ENCODE assay signal across 18 mouse cellular contexts in the genomic region with DNA sequence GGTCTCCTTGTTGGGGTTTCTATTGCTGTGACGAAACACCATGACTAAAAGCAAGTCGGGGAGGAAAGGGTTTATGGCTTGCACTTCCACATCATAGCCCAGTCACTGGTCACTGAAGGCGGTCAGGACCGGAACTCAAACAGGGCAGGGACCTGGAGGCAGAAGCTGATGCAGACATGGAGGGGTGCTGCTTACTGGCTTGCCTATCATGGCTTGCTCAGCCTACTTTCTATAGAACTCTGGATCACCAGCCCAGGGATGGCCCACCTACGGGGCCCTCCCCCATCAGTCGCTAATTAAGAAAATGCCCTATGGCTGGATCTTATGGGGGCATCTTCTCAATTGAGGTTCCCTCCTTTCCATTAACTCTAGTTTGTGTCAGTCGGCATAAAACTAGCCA. TPM values are rescaled to one million over a fixed set of nuclear protein-coding genes. Genes with fewer than 3 reads are reported as not detected.
A peak's percentile ranks its signal among the peaks of the same experiment; 100 is the strongest.
DNase-seq lines count a peak whose midpoint lies in the region; ATAC-seq lines count a peak whose summit lies in the region.
"Had no signal": no experiment of that assay in that cellular context is flagged by ENCODE, and none has a peak within 500 bp of the region (broad histone marks: within the 10 kb centered on the region; RNA-seq: fewer than 3 reads in every experiment).

No protein-coding gene starts in this region.

- WGBS in limb, embryonic 12.5 days, result 89% methylated on average over 7 of the region's 7 CpGs
- 85% methylated on average over 7 of the region's 7 CpGs for WGBS in limb, embryonic 10.5 days
- WGBS in midbrain, embryonic 13.5 days, result 92% methylated on average over 7 of the region's 7 CpGs
- 90% methylated on average over 7 of the region's 7 CpGs for WGBS in midbrain, embryonic 10.5 days
- WGBS in forebrain, embryonic 13.5 days, result 91% methylated on average over 7 of the region's 7 CpGs

- ATAC-seq in limb, embryonic 12.5 days (ENCODE audit: insufficient number of reproducible peaks, insufficient read depth, low FRiP score, low TSS enrichment, low read depth), result no peak
- no peak for ATAC-seq in midbrain, embryonic 13.5 days
- ATAC-seq in forebrain, embryonic 13.5 days, result no peak

- no peaks in the 10 kb centered on the region for H3K27me3 ChIP-seq in limb, embryonic 12.5 days
- no peaks in the 10 kb centered on the region for H3K27me3 ChIP-seq in limb, embryonic 10.5 days (ENCODE audit: low read depth, poor library complexity, severe bottlenecking)
- no peaks in the 10 kb centered on the region for H3K27me3 ChIP-seq in midbrain, embryonic 13.5 days
- no peaks in the 10 kb centered on the region for H3K27me3 ChIP-seq in midbrain, embryonic 10.5 days (ENCODE audit: low read depth, poor library complexity, severe bottlenecking)
- H3K27me3 ChIP-seq in forebrain, embryonic 13.5 days, result no peaks in the 10 kb centered on the region
- H3K27me3 ChIP-seq: CH12.LX; forebrain, embryonic 12.5 days; hindbrain, embryonic 12.5 days had no signal

- peak; percentile 92 for DNase-seq in heart, adult 11 months
- DNase-seq in heart, adult 9 months (ENCODE audit: low spot score in 2 of 2), result no peak
- no peak for DNase-seq in limb, embryonic 10.5 days (ENCODE audit: low spot score)
- no peak for DNase-seq in midbrain, embryonic 10.5 days (ENCODE audit: low spot score)
- DNase-seq: adrenal gland, postnatal 14 days; cerebellum, adult 18-20 months; gastrocnemius, postnatal 10 days; heart, adult 2 months; kidney, postnatal 14 days; layer of hippocampus, postnatal 36 days; thymus, postnatal 36 days had no signal

- H3K9ac ChIP-seq in limb, embryonic 12.5 days (replicated peaks), result no peak overlapping the region
- H3K9ac ChIP-seq in midbrain, embryonic 13.5 days (replicated peaks), result peak overlapping the region; percentile 45; the same call in 1 of the 2 replicates
- H3K9ac ChIP-seq in forebrain, embryonic 13.5 days, result no peak overlapping the region
- H3K9ac ChIP-seq: forebrain, embryonic 12.5 days had no signal

- H3K27ac ChIP-seq in limb, embryonic 12.5 days, result no peak overlapping the region
- no peak overlapping the region for H3K27ac ChIP-seq in limb, embryonic 10.5 days
- no peak overlapping the region for H3K27ac ChIP-seq in midbrain, embryonic 13.5 days
- H3K27ac ChIP-seq in midbrain, embryonic 10.5 days (replicated peaks), result no peak overlapping the region
- no peak overlapping the region for H3K27ac ChIP-seq in forebrain, embryonic 13.5 days
- H3K27ac ChIP-seq: forebrain, embryonic 12.5 days; heart, adult 2 months; hindbrain, embryonic 12.5 days; layer of hippocampus, adult 2 months had no signal

- no peaks in the 10 kb centered on the region for H3K9me3 ChIP-seq in limb, embryonic 12.5 days
- H3K9me3 ChIP-seq in limb, embryonic 10.5 days (replicated peaks), result no peaks in the 10 kb centered on the region
- H3K9me3 ChIP-seq in midbrain, embryonic 13.5 days, result no peaks in the 10 kb centered on the region
- H3K9me3 ChIP-seq in midbrain, embryonic 10.5 days (replicated peaks), result no peaks in the 10 kb centered on the region
- H3K9me3 ChIP-seq in forebrain, embryonic 13.5 days (replicated peaks), result no peaks in the 10 kb centered on the region
- H3K9me3 ChIP-seq: forebrain, embryonic 12.5 days; hindbrain, embryonic 12.5 days had no signal

- peaks cover 10% of the 10 kb centered on the region for H3K36me3 ChIP-seq in limb, embryonic 12.5 days
- peaks cover 22% of the 10 kb centered on the region for H3K36me3 ChIP-seq in limb, embryonic 10.5 days
- peaks cover 11% of the 10 kb centered on the region; the same call in 1 of the 2 replicates for H3K36me3 ChIP-seq in midbrain, embryonic 13.5 days
- no peaks in the 10 kb centered on the region for H3K36me3 ChIP-seq in midbrain, embryonic 10.5 days
- peaks cover 5% of the 10 kb centered on the region; the same call in 1 of the 2 replicates for H3K36me3 ChIP-seq in forebrain, embryonic 13.5 days (ENCODE audit: poor library complexity, severe bottlenecking)

- no peak overlapping the region; the same call in 1 of the 2 replicates for H3K4me3 ChIP-seq in limb, embryonic 12.5 days (replicated peaks)
- no peak overlapping the region for H3K4me3 ChIP-seq in limb, embryonic 10.5 days
- H3K4me3 ChIP-seq in midbrain, embryonic 13.5 days (replicated peaks), result no peak overlapping the region
- H3K4me3 ChIP-seq in midbrain, embryonic 10.5 days, result no peak overlapping the region
- H3K4me3 ChIP-seq in forebrain, embryonic 13.5 days, result no peak overlapping the region
- H3K4me3 ChIP-seq: heart, adult 2 months; hindbrain, embryonic 12.5 days had no signal

- peaks cover 29% of the 10 kb centered on the region for H3K4me1 ChIP-seq in limb, embryonic 12.5 days (replicated peaks)
- H3K4me1 ChIP-seq in limb, embryonic 10.5 days, result peaks cover 29% of the 10 kb centered on the region
- H3K4me1 ChIP-seq in midbrain, embryonic 13.5 days (replicated peaks), result peaks cover 33% of the 10 kb centered on the region
- H3K4me1 ChIP-seq in midbrain, embryonic 10.5 days, result peaks cover 35% of the 10 kb centered on the region
- peaks cover 36% of the 10 kb centered on the region for H3K4me1 ChIP-seq in forebrain, embryonic 13.5 days

- 0 out of 2 replicates have a peak overlapping the region, but pooled peaks have one; percentile 87 for H3K4me2 ChIP-seq in limb, embryonic 12.5 days
- H3K4me2 ChIP-seq in midbrain, embryonic 13.5 days (replicated peaks), result peak overlapping the region; percentile 93; the same call in 1 of the 2 replicates
- H3K4me2 ChIP-seq in forebrain, embryonic 13.5 days, result no peak overlapping the region

RNA-seq across cellular contexts. Expression of a gene that starts 1.7 kb away (rescaled TPM):
- polyA plus RNA-seq in limb, embryonic 12.5 days (2016; fragmentation: Nextera tagmentation; extraction: Ambion mirVana), result 101 and 115 TPM in 2 replicates
- 92.8 and 93.9 TPM in 2 replicates for polyA plus RNA-seq in limb, embryonic 10.5 days (2016; fragmentation: Nextera tagmentation; extraction: Ambion mirVana)
- 86.0 and 87.8 TPM in 2 replicates for polyA plus RNA-seq in midbrain, embryonic 13.5 days (2015; fragmentation: Nextera tagmentation; extraction: Ambion mirVana)
- 95.5 and 96.3 TPM in 2 replicates for polyA plus RNA-seq in midbrain, embryonic 10.5 days (2016; fragmentation: Nextera tagmentation; extraction: Ambion mirVana)
- polyA plus RNA-seq in forebrain, embryonic 13.5 days (2015; fragmentation: Nextera tagmentation; extraction: Ambion mirVana), result 83.4 and 87.1 TPM in 2 replicates

RNA-seq across cellular contexts. Expression of a gene that starts 2.3 kb away (rescaled TPM):
- 19.0 and 21.8 TPM in 2 replicates for polyA plus RNA-seq in limb, embryonic 12.5 days (2016; fragmentation: Nextera tagmentation; extraction: Ambion mirVana)
- 13.3 and 15.5 TPM in 2 replicates for polyA plus RNA-seq in limb, embryonic 10.5 days (2016; fragmentation: Nextera tagmentation; extraction: Ambion mirVana)
- polyA plus RNA-seq in midbrain, embryonic 13.5 days (2015; fragmentation: Nextera tagmentation; extraction: Ambion mirVana), result 67.3 and 70.5 TPM in 2 replicates
- 19.3 and 31.9 TPM in 2 replicates for polyA plus RNA-seq in midbrain, embryonic 10.5 days (2016; fragmentation: Nextera tagmentation; extraction: Ambion mirVana)
- polyA plus RNA-seq in forebrain, embryonic 13.5 days (2015; fragmentation: Nextera tagmentation; extraction: Ambion mirVana), result 45.2 and 49.8 TPM in 2 replicates

RNA-seq across cellular contexts. Expression of a gene that starts 55.1 kb away (rescaled TPM):
- 9.3 and 10.3 TPM in 2 replicates for polyA plus RNA-seq in limb, embryonic 12.5 days (2016; fragmentation: Nextera tagmentation; extraction: Ambion mirVana)
- 9.3 and 10.0 TPM in 2 replicates for polyA plus RNA-seq in limb, embryonic 10.5 days (2016; fragmentation: Nextera tagmentation; extraction: Ambion mirVana)
- polyA plus RNA-seq in midbrain, embryonic 13.5 days (2015; fragmentation: Nextera tagmentation; extraction: Ambion mirVana), result 6.6 and 7.3 TPM in 2 replicates
- 6.3 and 6.6 TPM in 2 replicates for polyA plus RNA-seq in midbrain, embryonic 10.5 days (2016; fragmentation: Nextera tagmentation; extraction: Ambion mirVana)
- polyA plus RNA-seq in forebrain, embryonic 13.5 days (2015; fragmentation: Nextera tagmentation; extraction: Ambion mirVana), result 4.7 and 5.5 TPM in 2 replicates
